Mouse (Mus musculus): Measurements from ENCODE around the gene Gm43517. TPM values are rescaled to one million over a fixed set of nuclear protein-coding genes. Genes with fewer than 3 reads are reported as not detected.
A peak's percentile ranks its signal among the peaks of the same experiment; 100 is the strongest.

Gm43517 gene
- polyA plus RNA-seq, 1 experiment, result not detected

DNA sequence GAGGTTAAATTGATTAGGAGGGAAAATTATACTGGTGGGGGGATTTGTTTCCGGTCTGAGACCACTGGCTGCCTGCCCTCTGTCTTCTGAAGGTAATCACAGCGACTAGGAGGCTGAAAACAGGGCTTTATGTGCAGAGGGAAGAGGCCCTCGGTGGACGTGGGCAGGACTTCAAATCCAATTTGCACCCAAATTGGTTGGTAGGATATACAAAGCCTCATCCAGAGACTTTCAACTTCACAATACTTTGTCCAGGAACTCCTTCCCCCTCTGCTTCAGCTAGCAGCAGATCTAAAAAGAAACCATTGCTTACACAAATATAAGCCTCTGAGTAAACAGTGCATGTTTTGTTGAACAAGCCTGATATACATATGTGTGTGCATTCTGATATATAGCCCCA, 4.5 kb upstream of the Gm43517 start:
- Histone ChIP-seq H3K4me1 (ENCODE audit: control insufficient read depth, insufficient read depth, low read length) (no peaks in the 10 kb centered on the region), H3K27me3 (ENCODE audit: control insufficient read depth, insufficient read depth, low read length, poor library complexity, severe bottlenecking) (peaks cover 41% of the 10 kb centered on the region), H3K27ac (ENCODE audit: insufficient read depth, low read length) (no peak overlapping the region), H3K4me3 (ENCODE audit: low read depth, low read length) (no peak overlapping the region), H3K36me3 (ENCODE audit: control insufficient read depth, insufficient read depth, low read length, poor library complexity, severe bottlenecking) (no peaks in the 10 kb centered on the region), H3K9me3 (replicated peaks; ENCODE audit: control insufficient read depth, insufficient read depth, low read length, poor library complexity, severe bottlenecking) (no peaks in the 10 kb centered on the region), H3K9ac (ENCODE audit: low read depth, poor library complexity, severe bottlenecking) (no peak overlapping the region)
- TF ChIP-seq POLR2A (IDR thresholded peaks at IDR 0.05; ENCODE audit: insufficient read depth, low read length) (no peak), EP300 (IDR thresholded peaks at IDR 0.05; ENCODE audit: insufficient read depth, low read depth, low read length) (no peak), CTCF (IDR thresholded peaks at IDR 0.05; ENCODE audit: low read depth, low read length) (no peak)

DNA sequence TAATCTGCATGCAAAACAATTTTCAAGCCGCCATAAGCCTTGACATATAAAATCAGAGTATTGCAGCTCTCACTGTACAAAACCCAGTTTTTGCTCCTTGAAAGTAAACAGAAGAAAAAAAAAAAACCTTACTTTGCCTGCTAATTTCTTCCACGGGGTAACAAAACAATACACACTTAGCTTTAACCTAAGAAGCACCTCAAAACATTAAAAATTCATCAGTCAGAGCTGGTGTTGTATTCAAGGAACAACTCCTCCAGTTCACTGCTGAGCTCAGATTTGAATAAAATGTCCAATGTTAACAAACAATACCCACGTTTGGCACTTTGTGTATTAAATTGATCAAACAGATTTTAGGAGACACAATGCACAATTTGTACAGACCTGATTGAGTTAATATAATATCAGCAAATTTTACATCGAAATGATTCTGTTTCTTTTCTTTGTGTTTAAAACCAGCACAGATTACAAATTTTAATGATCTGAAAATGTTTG, 3.9 kb upstream of the Gm43517 start:
- Histone ChIP-seq H3K9ac (ENCODE audit: low read depth, poor library complexity, severe bottlenecking) (no peak overlapping the region), H3K4me1 (ENCODE audit: control insufficient read depth, insufficient read depth, low read length) (no peaks in the 10 kb centered on the region), H3K27me3 (ENCODE audit: control insufficient read depth, insufficient read depth, low read length, poor library complexity, severe bottlenecking) (peaks cover 41% of the 10 kb centered on the region), H3K4me3 (ENCODE audit: low read depth, low read length) (no peak overlapping the region), H3K27ac (ENCODE audit: insufficient read depth, low read length) (no peak overlapping the region), H3K36me3 (ENCODE audit: control insufficient read depth, insufficient read depth, low read length, poor library complexity, severe bottlenecking) (no peaks in the 10 kb centered on the region), H3K9me3 (replicated peaks; ENCODE audit: control insufficient read depth, insufficient read depth, low read length, poor library complexity, severe bottlenecking) (no peaks in the 10 kb centered on the region)
- TF ChIP-seq POLR2A (IDR thresholded peaks at IDR 0.05; ENCODE audit: insufficient read depth, low read length) (no peak), EP300 (IDR thresholded peaks at IDR 0.05; ENCODE audit: insufficient read depth, low read depth, low read length) (no peak)

DNA sequence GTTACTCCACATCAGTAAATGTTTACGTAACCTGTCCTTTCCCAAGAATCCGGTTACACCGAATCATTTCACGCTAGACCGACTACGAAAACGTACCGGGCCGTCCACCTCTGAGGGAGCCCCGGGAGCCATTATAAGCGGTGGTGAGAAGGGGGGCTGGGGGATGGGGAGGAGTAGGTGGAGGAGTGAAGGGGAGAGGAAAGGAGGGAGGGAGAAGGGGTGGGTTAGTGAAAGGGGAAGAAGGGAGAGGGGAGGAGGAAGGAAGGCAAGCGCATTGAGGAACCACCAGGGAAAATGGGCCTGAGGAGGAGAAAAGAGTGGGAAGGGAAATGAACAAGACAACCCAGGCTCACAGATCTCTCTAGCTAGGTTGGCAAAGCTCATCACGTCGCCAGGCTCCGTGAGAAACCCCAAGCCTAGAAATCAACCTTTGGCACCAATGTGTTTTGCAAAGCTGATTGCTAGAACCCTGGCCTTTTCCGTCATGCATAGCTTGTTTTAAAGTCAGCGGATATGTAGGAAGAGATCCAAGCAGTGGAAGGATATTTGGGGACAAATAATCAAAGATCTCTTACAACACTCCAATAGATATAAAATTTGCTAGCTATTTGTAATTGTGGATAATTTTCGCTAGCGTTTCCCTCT, 3.1 kb upstream of the Gm43517 start:
- no peak overlapping the region for H3K27ac ChIP-seq (ENCODE audit: insufficient read depth, low read length)

DNA sequence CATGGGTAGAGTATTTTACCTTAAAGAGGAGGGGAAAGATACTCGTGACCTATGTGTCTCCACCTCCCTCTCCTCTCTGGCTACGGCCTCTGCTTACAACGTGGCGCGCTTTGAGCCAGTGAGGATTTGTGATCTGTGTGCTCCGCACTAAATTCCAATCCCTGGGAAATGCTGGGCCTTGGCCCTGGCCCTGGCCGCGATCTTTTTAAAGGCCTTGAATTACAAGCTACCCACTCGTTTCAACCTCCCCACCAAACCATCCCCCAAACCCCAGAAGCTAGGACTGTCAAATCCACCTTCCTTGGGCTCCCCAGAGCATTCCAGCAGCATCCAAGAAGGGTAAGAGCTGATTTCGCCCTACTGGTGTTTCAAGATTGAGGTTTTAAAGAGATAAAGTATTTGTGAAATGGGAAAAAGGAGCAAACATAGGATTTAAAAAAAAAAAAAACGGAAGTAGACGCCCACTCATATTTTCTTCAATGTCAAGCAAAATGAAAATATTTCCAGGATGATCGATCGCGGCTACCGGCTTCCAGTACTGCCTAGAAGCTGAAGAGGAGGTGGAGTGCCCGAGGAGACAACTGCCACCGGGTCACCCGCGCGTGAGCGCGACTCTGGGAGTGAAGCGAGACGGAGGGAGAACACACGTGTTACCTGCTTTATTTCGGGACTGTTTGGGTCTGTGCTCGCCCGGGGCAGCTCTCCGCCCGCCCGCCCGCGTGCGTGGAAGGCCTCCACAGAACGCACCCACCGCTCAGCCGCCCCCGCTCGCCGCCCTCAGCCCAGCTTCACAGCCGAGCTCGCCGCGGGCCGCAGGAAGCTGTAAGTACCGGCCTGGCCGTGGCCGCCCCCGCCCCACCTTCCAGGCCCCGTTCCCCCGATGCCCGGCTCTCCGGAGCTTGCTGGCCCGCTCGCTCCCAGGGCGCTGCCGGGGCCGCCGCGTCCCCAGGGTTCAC, 2.1 kb upstream of the Gm43517 start, which contains the start of gene Foxg1:
Gene Foxg1 (plus strand): TSS at position 96 of the 956 bp plus-strand sequence.
- H3K27me3 ChIP-seq (ENCODE audit: control insufficient read depth, insufficient read depth, low read length, poor library complexity, severe bottlenecking), result peaks cover 37% of the 10 kb centered on the region
- H3K9ac ChIP-seq (ENCODE audit: low read depth, poor library complexity, severe bottlenecking), result peak within 1 kb of the TSS; percentile 63
- TF ChIP-seq POLR2A (IDR thresholded peaks at IDR 0.05; ENCODE audit: insufficient read depth, low read length) (no peak), EP300 (IDR thresholded peaks at IDR 0.05; ENCODE audit: insufficient read depth, low read depth, low read length) (no peak), CTCF (IDR thresholded peaks at IDR 0.05; ENCODE audit: low read depth, low read length) (no peak)
- H3K27ac ChIP-seq (ENCODE audit: insufficient read depth, low read length), result no peak within 1 kb of the TSS
- H3K9me3 ChIP-seq (replicated peaks; ENCODE audit: control insufficient read depth, insufficient read depth, low read length, poor library complexity, severe bottlenecking), result no peaks in the 10 kb centered on the region
- peak within 1 kb of the TSS; percentile 84 for H3K4me3 ChIP-seq (ENCODE audit: low read depth, low read length)
- no peaks in the 10 kb centered on the region for H3K4me1 ChIP-seq (ENCODE audit: control insufficient read depth, insufficient read depth, low read length)
- H3K36me3 ChIP-seq (ENCODE audit: control insufficient read depth, insufficient read depth, low read length, poor library complexity, severe bottlenecking), result no peaks in the 10 kb centered on the region

More for the DNA sequence above, 3.1 kb upstream of the Gm43517 start:
- H3K9ac ChIP-seq (ENCODE audit: low read depth, poor library complexity, severe bottlenecking), result no peak overlapping the region
- no peak overlapping the region for H3K4me3 ChIP-seq (ENCODE audit: low read depth, low read length)
- H3K36me3 ChIP-seq (ENCODE audit: control insufficient read depth, insufficient read depth, low read length, poor library complexity, severe bottlenecking), result no peaks in the 10 kb centered on the region
- peaks cover 43% of the 10 kb centered on the region for H3K27me3 ChIP-seq (ENCODE audit: control insufficient read depth, insufficient read depth, low read length, poor library complexity, severe bottlenecking)
- no peaks in the 10 kb centered on the region for H3K4me1 ChIP-seq (ENCODE audit: control insufficient read depth, insufficient read depth, low read length)
- H3K9me3 ChIP-seq (replicated peaks; ENCODE audit: control insufficient read depth, insufficient read depth, low read length, poor library complexity, severe bottlenecking), result no peaks in the 10 kb centered on the region
- no peak for TF ChIP-seq CTCF (IDR thresholded peaks at IDR 0.05; ENCODE audit: low read depth, low read length)
- TF ChIP-seq POLR2A (IDR thresholded peaks at IDR 0.05; ENCODE audit: insufficient read depth, low read length), result no peak
- TF ChIP-seq EP300 (IDR thresholded peaks at IDR 0.05; ENCODE audit: insufficient read depth, low read depth, low read length), result no peak

DNA sequence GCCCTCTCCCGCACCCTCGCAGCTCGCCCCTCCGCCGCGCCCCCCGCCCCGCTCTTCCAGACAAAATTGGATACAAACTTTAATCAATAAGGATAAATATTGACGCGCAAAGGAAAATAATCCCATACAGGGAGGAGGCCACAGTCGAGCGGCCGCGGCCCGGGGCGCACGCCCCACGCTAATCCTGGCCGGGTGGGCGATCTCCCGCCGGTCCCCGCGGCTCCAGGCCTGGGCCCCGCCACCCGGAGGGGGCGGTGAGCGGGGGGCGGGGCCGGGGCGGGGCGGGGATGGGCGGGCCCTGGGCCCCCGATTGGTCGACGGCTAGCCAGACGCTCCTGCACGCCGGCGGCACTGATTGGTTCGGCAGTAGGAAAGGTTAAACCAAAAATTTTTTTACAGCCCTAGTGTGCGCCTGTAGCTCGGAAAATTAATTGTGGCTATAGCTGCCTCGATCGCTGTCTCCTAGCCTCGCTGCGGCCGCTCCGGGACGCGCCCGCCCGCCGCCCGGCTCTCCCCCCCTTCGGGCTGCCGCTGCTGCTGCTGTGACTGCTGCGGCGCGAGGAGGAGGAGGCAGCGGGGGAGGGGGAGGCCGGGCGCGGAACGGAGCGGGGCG, 1.3 kb upstream of the Gm43517 start:
- H3K9ac ChIP-seq (ENCODE audit: low read depth, poor library complexity, severe bottlenecking), result peak overlapping the region; percentile 63
- no peaks in the 10 kb centered on the region for H3K4me1 ChIP-seq (ENCODE audit: control insufficient read depth, insufficient read depth, low read length)
- peak overlapping the region; percentile 84 for H3K4me3 ChIP-seq (ENCODE audit: low read depth, low read length)
- no peak for TF ChIP-seq POLR2A (IDR thresholded peaks at IDR 0.05; ENCODE audit: insufficient read depth, low read length)
- TF ChIP-seq CTCF (IDR thresholded peaks at IDR 0.05; ENCODE audit: low read depth, low read length), result no peak
- no peak for TF ChIP-seq EP300 (IDR thresholded peaks at IDR 0.05; ENCODE audit: insufficient read depth, low read depth, low read length)
- H3K9me3 ChIP-seq (replicated peaks; ENCODE audit: control insufficient read depth, insufficient read depth, low read length, poor library complexity, severe bottlenecking), result no peaks in the 10 kb centered on the region
- H3K36me3 ChIP-seq (ENCODE audit: control insufficient read depth, insufficient read depth, low read length, poor library complexity, severe bottlenecking), result no peaks in the 10 kb centered on the region
- peaks cover 32% of the 10 kb centered on the region for H3K27me3 ChIP-seq (ENCODE audit: control insufficient read depth, insufficient read depth, low read length, poor library complexity, severe bottlenecking)
- H3K27ac ChIP-seq (ENCODE audit: insufficient read depth, low read length), result no peak overlapping the region

All from ES-Bruce4 (cell line).